Mouse (Mus musculus): Measurements from ENCODE around the gene Stam. TPM values are rescaled to one million over a fixed set of nuclear protein-coding genes. Genes with fewer than 3 reads are reported as not detected.

The Stam gene
- polyA plus RNA-seq, 1 experiment from 2014 or later: 50.0 TPM

DNA sequence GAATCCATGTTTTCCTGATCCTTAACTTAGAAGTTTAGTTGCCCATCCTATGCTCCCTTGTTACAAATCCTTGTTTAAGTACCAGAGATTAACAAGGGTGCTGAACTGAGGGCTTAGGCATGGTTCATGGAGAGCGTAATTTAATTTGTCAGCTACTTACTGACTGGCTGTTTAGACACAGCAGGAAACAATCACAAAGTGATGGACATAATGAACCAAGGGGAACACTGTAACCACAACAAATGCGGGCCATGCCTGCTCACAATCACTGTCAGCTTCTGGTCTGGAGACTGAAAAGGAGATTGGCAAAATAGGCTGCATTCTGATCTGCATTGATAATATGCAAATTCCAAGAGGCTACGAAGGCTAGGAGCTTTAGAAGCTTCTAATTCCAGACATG lies 53.7 kb downstream of the Stam start:
- Histone ChIP-seq H3K27ac (no peak overlapping the region), H3K4me2 (no peak overlapping the region), H3K36me3 (peaks cover 22% of the 10 kb centered on the region; the same call in 1 of the 2 replicates), H3K4me1 (replicated peaks) (no peaks in the 10 kb centered on the region), H3K4me3 (no peak overlapping the region), H3K9me3 (replicated peaks) (no peaks in the 10 kb centered on the region), H3K9ac (no peak overlapping the region), H3K27me3 (no peaks in the 10 kb centered on the region)
- 60% methylated on average over 3 of the region's 3 CpGs for WGBS
- no peak for ATAC-seq (replicated peaks; ENCODE audit: insufficient number of reproducible peaks, insufficient read depth, low FRiP score, low read depth)

DNA sequence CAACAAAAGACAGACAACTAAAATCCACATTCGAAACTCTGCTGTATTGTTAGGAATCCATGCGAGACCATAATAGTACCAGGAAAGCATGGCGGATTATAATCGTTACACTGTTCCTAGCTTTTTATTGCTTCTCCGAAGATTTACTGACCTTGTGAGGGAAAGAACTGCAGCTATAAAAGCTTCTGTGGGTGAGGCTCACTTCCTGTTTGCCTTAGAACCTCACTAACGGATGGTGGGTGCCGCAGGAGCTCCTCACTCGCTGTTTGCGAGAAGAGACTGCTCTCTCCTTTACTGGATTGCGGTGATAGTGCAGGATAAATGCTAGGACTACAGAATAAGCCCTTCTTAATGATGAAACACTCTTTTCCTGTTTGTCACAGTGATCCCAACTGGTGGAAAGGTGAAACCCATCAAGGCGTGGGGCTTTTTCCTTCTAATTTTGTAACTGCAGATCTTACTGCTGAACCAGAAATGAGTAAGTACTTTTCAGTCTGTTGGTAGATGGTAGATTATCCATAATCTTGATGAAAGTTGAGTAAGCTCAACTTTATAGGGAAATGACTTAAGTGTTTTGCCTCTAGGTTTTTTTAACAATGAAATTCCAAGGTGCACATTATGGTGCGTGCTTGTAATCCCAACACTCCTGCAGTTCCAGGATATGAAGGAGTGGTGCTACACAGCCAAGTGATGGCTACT lies 56.9 kb downstream of the Stam start:
- peaks cover 20% of the 10 kb centered on the region; the same call in 1 of the 2 replicates for H3K36me3 ChIP-seq
- no peak for ATAC-seq (replicated peaks; ENCODE audit: insufficient number of reproducible peaks, insufficient read depth, low FRiP score, low read depth)
- H3K4me3 ChIP-seq: no peak overlapping the region
- no peaks in the 10 kb centered on the region for H3K9me3 ChIP-seq (replicated peaks)
- H3K4me1 ChIP-seq (replicated peaks): no peaks in the 10 kb centered on the region
- H3K27me3 ChIP-seq: no peaks in the 10 kb centered on the region
- no peak overlapping the region for H3K27ac ChIP-seq
- 83% methylated on average over 12 of the region's 12 CpGs for WGBS
- no peak overlapping the region for H3K4me2 ChIP-seq
- no peak overlapping the region for H3K9ac ChIP-seq

DNA sequence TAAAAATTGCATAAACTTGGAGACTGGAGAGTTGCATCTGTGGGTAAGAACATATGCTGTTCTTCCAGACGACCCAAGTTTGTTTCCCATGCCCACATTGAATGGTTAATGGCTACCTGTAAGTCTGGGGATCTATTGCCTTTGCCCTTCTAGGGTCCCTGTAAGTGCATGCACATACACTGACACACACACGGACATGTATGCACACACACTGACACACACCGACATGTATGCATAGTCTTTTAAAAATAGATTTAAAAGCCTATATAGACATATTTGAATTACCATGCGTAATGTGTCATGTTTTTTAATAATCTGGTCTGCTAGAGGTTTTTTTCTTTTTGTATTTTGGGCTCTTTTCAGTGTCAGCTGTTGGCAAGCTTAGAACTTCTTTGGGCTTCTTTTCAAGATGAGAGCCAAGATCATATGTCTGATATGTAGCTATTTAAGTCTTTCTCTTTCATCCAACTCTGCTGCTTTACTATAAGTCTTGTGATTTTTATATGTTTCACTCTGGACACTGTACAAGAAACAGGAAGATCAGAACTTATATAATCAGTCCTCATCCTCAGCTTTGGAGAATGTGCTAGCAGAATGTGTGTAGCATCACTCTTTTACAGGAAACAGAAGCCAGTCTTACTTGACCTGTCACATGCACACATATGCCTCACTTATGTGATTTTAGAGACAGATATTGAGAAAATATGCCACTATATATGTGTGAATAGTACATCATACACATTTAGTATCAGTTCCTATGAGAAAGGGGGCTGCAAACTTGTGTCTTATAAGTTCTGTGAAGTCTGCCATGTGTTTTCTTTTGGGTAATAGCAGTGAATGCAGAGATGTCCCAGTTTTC lies 58.8 kb downstream of the Stam start:
- Histone ChIP-seq H3K27ac (no peak overlapping the region), H3K27me3 (no peaks in the 10 kb centered on the region), H3K9me3 (replicated peaks) (no peaks in the 10 kb centered on the region), H3K36me3 (peaks cover 19% of the 10 kb centered on the region; the same call in 1 of the 2 replicates), H3K4me3 (no peak overlapping the region), H3K9ac (no peak overlapping the region), H3K4me2 (no peak overlapping the region), H3K4me1 (replicated peaks) (no peaks in the 10 kb centered on the region)
- no peak for ATAC-seq (replicated peaks; ENCODE audit: insufficient number of reproducible peaks, insufficient read depth, low FRiP score, low read depth)
- WGBS: 87% methylated on average over 4 of the region's 4 CpGs

DNA sequence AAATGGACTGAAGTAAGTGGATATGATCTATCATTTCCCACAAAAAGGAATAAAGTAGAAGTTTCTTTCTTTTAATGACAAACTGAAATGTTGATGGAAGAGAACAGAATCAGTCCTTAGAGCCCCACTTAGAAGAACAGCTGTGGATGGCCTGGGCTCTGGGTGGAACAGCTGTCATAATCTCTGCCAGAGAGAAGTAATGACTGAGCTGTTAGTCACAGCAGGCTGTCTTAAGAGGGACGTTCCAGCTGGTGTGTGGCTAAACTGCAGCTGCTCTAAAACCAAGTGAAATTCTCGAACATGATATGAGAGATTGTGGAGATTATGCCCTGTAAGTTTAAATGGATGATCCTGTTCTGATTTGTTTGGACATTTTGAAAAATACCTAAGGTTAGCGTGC lies 63.0 kb downstream of the Stam start:
- WGBS: 70% methylated on average over 3 of the region's 3 CpGs
- H3K4me2 ChIP-seq: no peak overlapping the region
- ATAC-seq (replicated peaks; ENCODE audit: insufficient number of reproducible peaks, insufficient read depth, low FRiP score, low read depth): no peak
- H3K27me3 ChIP-seq: no peaks in the 10 kb centered on the region
- no peaks in the 10 kb centered on the region for H3K9me3 ChIP-seq (replicated peaks)
- H3K4me1 ChIP-seq (replicated peaks): no peaks in the 10 kb centered on the region
- no peak overlapping the region for H3K27ac ChIP-seq
- H3K36me3 ChIP-seq: peaks cover 19% of the 10 kb centered on the region
- no peak overlapping the region for H3K9ac ChIP-seq
- no peak overlapping the region for H3K4me3 ChIP-seq

DNA sequence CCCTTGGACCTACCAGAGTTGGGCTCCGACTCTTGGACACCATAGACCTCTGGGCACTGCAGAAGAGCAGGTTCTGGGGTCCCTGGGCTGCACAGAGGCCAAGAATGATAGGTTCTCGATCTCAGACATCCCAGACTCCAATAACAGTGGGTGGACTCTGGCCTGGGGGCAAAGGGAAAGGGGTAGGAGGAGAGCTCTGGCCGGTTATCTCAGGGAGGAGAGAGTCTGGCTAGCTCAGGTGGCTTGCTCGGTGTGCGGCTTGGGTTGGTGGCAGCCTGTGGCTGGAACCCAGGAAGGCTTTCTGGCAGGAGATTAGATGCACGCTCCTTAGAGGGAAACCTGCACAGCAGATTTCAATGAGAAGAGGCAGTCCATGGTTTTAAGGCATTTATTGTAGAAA lies 65.7 kb downstream of the Stam start:
- H3K9me3 ChIP-seq (replicated peaks): no peaks in the 10 kb centered on the region
- ATAC-seq (replicated peaks; ENCODE audit: insufficient number of reproducible peaks, insufficient read depth, low FRiP score, low read depth): no peak
- H3K36me3 ChIP-seq: peaks cover 33% of the 10 kb centered on the region
- no peak overlapping the region for H3K9ac ChIP-seq
- H3K4me3 ChIP-seq: no peak overlapping the region
- peaks cover under 1% of the 10 kb centered on the region for H3K4me1 ChIP-seq (replicated peaks)
- H3K4me2 ChIP-seq: no peak overlapping the region
- 70% methylated on average over 6 of the region's 6 CpGs for WGBS
- H3K27me3 ChIP-seq: no peaks in the 10 kb centered on the region
- no peak overlapping the region for H3K27ac ChIP-seq

DNA sequence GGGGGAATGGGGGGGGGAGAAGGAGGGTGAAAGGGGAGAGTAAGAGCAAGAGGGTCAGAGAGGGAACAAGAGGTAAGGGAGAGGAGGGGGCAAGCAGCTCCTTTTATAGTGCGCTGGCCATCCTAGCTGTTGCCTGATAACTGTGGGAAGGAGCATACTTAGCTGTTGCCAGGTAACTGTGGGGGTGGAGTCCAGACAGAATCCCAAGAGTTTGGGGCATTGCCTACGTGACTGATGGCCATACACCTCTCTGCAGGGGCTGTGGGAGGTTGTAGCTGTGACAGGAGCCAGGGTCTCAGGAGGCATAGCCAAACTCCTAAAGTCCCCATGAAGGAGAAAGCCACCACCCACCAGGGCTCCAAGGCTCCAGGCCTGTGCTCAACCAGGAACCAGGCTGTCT lies 66.1 kb downstream of the Stam start:
- ATAC-seq (replicated peaks; ENCODE audit: insufficient number of reproducible peaks, insufficient read depth, low FRiP score, low read depth): no peak
- H3K4me3 ChIP-seq: no peak overlapping the region
- H3K27ac ChIP-seq: no peak overlapping the region
- peaks cover 5% of the 10 kb centered on the region for H3K4me1 ChIP-seq (replicated peaks)
- no peaks in the 10 kb centered on the region for H3K9me3 ChIP-seq (replicated peaks)
- no peak overlapping the region for H3K9ac ChIP-seq
- H3K4me2 ChIP-seq: no peak overlapping the region
- H3K36me3 ChIP-seq: peaks cover 33% of the 10 kb centered on the region
- no peaks in the 10 kb centered on the region for H3K27me3 ChIP-seq
- WGBS: 54% methylated on average over 2 of the region's 2 CpGs

DNA sequence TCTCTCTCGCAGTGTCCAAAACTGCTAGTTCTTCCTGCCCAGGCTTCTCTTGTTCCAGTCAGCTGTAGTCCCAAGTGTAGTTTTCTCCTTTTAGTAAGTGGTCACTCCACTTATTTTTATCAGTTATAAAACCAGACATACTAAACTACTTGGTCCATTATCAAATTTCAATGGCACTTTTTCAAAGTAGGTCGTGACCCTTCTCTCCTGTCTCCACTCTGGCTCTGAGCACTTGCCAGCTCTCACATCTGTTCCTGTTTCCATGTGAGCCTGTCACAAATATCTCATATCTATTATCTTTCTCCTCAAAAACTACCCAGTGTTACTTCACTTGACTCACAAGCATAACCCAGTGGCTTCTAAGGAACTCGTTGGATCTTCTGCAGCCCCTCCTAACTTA lies 71.4 kb downstream of the Stam start:
- Histone ChIP-seq H3K9ac (no peak overlapping the region), H3K4me3 (no peak overlapping the region), H3K27me3 (no peaks in the 10 kb centered on the region), H3K9me3 (replicated peaks) (no peaks in the 10 kb centered on the region), H3K27ac (0 out of 2 replicates have a peak overlapping the region, but pooled peaks have one; percentile 2), H3K4me1 (replicated peaks) (peaks cover 9% of the 10 kb centered on the region), H3K4me2 (no peak overlapping the region), H3K36me3 (peaks cover 26% of the 10 kb centered on the region)
- 25% methylated on average over 3 of the region's 3 CpGs for WGBS
- no peak for ATAC-seq (replicated peaks; ENCODE audit: insufficient number of reproducible peaks, insufficient read depth, low FRiP score, low read depth)

DNA sequence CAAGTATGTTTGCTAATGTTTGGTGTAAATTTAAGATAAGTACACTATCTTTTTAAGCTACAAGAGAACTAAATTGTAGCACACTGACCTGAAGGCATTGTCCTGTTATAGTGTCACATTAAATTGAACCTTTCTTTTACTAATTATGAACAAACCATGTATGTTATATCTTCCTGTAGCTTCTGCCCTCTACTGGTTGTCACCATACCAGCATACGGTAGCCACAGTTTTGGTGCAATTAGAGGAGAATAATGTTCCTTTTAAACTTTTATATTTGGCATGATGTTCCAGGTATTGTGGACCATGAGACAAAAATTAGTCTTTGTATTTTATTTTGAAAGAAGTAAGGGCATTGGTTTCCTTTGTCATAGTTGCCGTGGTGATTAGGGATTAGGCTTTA lies 73.0 kb downstream of the Stam start:
- Histone ChIP-seq H3K4me1 (replicated peaks) (peaks cover 9% of the 10 kb centered on the region), H3K36me3 (peaks cover 20% of the 10 kb centered on the region), H3K9me3 (replicated peaks) (no peaks in the 10 kb centered on the region), H3K27me3 (no peaks in the 10 kb centered on the region), H3K27ac (no peak overlapping the region), H3K9ac (no peak overlapping the region), H3K4me3 (no peak overlapping the region), H3K4me2 (no peak overlapping the region)
- ATAC-seq (replicated peaks; ENCODE audit: insufficient number of reproducible peaks, insufficient read depth, low FRiP score, low read depth): no peak
- 82% methylated on average over 2 of the region's 2 CpGs for WGBS

DNA sequence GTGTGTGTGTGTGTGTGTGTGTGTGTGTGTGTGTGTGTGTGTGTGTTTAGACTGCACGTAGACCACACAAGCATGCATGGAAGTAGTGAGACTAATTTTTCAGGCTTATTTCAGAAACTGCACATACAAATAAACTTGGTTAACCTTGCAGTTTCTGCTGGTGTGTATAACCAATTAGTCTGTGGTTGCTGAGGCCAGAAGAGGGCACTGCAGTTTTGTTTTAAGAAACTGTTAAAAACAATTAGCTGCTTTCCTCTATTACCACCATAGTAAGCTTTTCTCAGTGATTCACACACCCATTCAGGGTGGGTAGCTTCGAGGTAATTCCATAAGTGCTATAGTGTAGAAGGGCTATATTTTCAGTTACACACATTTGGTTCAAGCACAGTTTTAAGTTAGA lies 76.9 kb downstream of the Stam start:
- Histone ChIP-seq H3K9ac (no peak overlapping the region), H3K4me1 (replicated peaks) (no peaks in the 10 kb centered on the region), H3K4me2 (no peak overlapping the region), H3K27me3 (no peaks in the 10 kb centered on the region), H3K9me3 (replicated peaks) (no peaks in the 10 kb centered on the region), H3K27ac (no peak overlapping the region), H3K36me3 (peaks cover 3% of the 10 kb centered on the region; the same call in 1 of the 2 replicates), H3K4me3 (no peak overlapping the region)
- WGBS: 88% methylated on average over 2 of the region's 2 CpGs
- no peak for ATAC-seq (replicated peaks; ENCODE audit: insufficient number of reproducible peaks, insufficient read depth, low FRiP score, low read depth)

DNA sequence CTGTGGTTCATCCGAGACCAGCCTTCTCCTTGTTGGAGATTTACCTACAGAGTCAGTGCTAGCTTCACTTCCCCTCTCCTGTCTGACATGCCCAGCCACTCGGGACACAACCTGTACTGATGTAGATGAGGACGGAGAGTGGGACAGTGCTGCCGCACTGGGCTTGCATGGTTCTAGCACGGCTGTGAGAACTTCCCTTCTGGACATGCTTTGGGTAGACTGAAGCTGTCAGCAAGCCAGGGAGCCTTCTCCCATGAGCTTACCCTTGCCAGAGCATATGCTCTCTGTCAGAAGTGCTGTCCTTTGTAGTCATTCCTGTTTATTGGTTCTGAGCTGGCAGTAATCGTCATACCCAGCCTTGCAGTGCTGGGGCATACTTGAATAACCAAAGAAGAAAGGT lies 78.0 kb downstream of the Stam start:
- Histone ChIP-seq H3K27me3 (no peaks in the 10 kb centered on the region), H3K27ac (no peak overlapping the region), H3K4me3 (no peak overlapping the region), H3K4me1 (replicated peaks) (no peaks in the 10 kb centered on the region), H3K4me2 (no peak overlapping the region), H3K36me3 (0 out of 2 replicates have a peak, but pooled peaks cover 3% of the 10 kb centered on the region), H3K9me3 (replicated peaks) (no peaks in the 10 kb centered on the region), H3K9ac (no peak overlapping the region)
- WGBS: 89% methylated on average over 6 of the region's 6 CpGs
- no peak for ATAC-seq (replicated peaks; ENCODE audit: insufficient number of reproducible peaks, insufficient read depth, low FRiP score, low read depth)

DNA sequence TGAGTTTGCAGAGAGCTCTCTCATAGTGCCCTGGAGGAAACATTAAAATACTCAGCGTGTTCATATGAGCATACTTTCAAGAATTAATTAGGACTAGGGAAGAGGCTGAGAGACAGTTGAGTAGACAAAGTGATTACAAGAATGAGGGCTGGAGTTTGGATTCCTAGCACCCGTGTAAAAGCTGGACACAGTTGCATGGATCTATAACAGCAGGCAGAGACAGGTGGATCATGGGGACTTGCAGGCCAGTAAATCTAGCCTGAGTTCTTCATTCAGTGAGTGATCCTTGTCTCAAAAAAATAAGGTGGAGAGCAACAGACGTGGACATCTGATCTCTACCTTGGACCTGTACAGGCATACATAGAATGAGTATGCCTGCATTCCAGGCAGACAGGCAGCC lies 85.1 kb downstream of the Stam start:
- Histone ChIP-seq H3K4me1 (replicated peaks) (peaks cover 4% of the 10 kb centered on the region; the same call in 1 of the 2 replicates), H3K4me2 (no peak overlapping the region), H3K36me3 (no peaks in the 10 kb centered on the region), H3K4me3 (no peak overlapping the region), H3K27me3 (no peaks in the 10 kb centered on the region), H3K9ac (no peak overlapping the region), H3K9me3 (replicated peaks) (no peaks in the 10 kb centered on the region), H3K27ac (no peak overlapping the region)
- no peak for ATAC-seq (replicated peaks; ENCODE audit: insufficient number of reproducible peaks, insufficient read depth, low FRiP score, low read depth)
- 67% methylated on average over 3 of the region's 3 CpGs for WGBS
